Mouse (Mus musculus) embryonic fibroblast, embryonic 13.5 days (primary cell): ENCODE results near the gene Asmt. TPM values are rescaled to one million over a fixed set of nuclear protein-coding genes. Genes with fewer than 3 reads are reported as not detected.

Experiments used
- H3K27ac ChIP-seq: 2 replicates; pipeline ENCODE4 v1.5.1; 2012; ENCODE audit warnings: low read length, control low read depth, inconsistent platforms; ENCODE audit not compliant: insufficient read depth
- H3K4me1 ChIP-seq: 2 replicates; pipeline ENCODE4 v1.6.1; 2011; ENCODE audit warnings: low read length; ENCODE audit not compliant: control insufficient read depth, insufficient read depth
- H3K4me3 ChIP-seq: 2 replicates; pipeline ENCODE4 v1.5.1; 2011; ENCODE audit warnings: mild to moderate bottlenecking, control low read depth, low read length; ENCODE audit not compliant: insufficient read depth
- CTCF ChIP-seq: IDR thresholded peaks from 2 replicates; pipeline ENCODE4 v1.5.1; 2011; ENCODE audit warnings: mild to moderate bottlenecking, control low read depth, low read length, moderate library complexity, borderline replicate concordance; ENCODE audit not compliant: insufficient read depth
- POLR2A ChIP-seq: IDR thresholded peaks from 2 replicates; pipeline ENCODE4 v1.6.1; 2011; ENCODE audit warnings: low read depth, mild to moderate bottlenecking, control low read depth, low read length, moderate library complexity
- polyA plus RNA-seq: library from polyadenylated mRNA; stranded (reverse); fragments of >200 nt; gene quantifications from 2 replicates; pipeline ENCODE4 v1.2.4, GENCODE M21; 2011; ENCODE audit warnings: low read depth; ENCODE audit not compliant: missing spikeins, insufficient read length

Asmt gene
- not detected in 2 replicates for polyA plus RNA-seq

GRCm38 (mm10) chrX:170672594-170673092 lies at the start of gene Asmt:
TSS of gene Asmt (plus strand) at chrX:170672644.
- Histone ChIP-seq H3K4me3 (no peak within 1 kb of the TSS), H3K4me1 (no peaks in the 10 kb centered on the region), H3K27ac (no peak within 1 kb of the TSS)
- TF ChIP-seq POLR2A: no peak

GRCm38 (mm10) chrX:170673233-170673951 lies 948 bp downstream of the Asmt start:
- no peaks in the 10 kb centered on the region for H3K4me1 ChIP-seq
- no peak overlapping the region for H3K4me3 ChIP-seq
- no peak overlapping the region for H3K27ac ChIP-seq
- TF ChIP-seq POLR2A (no peak), CTCF (no peak)

GRCm38 (mm10) chrX:170674229-170674771 lies 1.9 kb downstream of the Asmt start:
- H3K4me1 ChIP-seq: no peaks in the 10 kb centered on the region
- TF ChIP-seq POLR2A: no peak
- TF ChIP-seq CTCF: no peak
- H3K27ac ChIP-seq: no peak overlapping the region
- H3K4me3 ChIP-seq: no peak overlapping the region

GRCm38 (mm10) chrX:170674885-170675876 lies 2.7 kb downstream of the Asmt start:
- Histone ChIP-seq H3K27ac (no peak overlapping the region), H3K4me3 (no peak overlapping the region), H3K4me1 (no peaks in the 10 kb centered on the region)
- TF ChIP-seq CTCF: no peak
- TF ChIP-seq POLR2A: no peak

GRCm38 (mm10) chrX:170675923-170676605 lies 3.6 kb downstream of the Asmt start:
- H3K27ac ChIP-seq: no peak overlapping the region
- H3K4me1 ChIP-seq: no peaks in the 10 kb centered on the region
- TF ChIP-seq CTCF: no peak
- TF ChIP-seq POLR2A: no peak
- no peak overlapping the region for H3K4me3 ChIP-seq

GRCm38 (mm10) chrX:170676606-170677239 lies 4.3 kb downstream of the Asmt start:
- H3K4me1 ChIP-seq: no peaks in the 10 kb centered on the region
- no peak overlapping the region for H3K27ac ChIP-seq
- H3K4me3 ChIP-seq: no peak overlapping the region
- TF ChIP-seq POLR2A (no peak), CTCF (no peak)

- no peak overlapping the region for H3K27ac ChIP-seq
- no peaks in the 10 kb centered on the region for H3K4me1 ChIP-seq
- no peak for TF ChIP-seq POLR2A
- TF ChIP-seq CTCF: no peak
- no peak overlapping the region for H3K4me3 ChIP-seq
Measured at GRCm38 (mm10) chrX:170677266-170677665, 4.8 kb downstream of the Asmt start.

- Histone ChIP-seq H3K27ac (no peak overlapping the region), H3K4me3 (no peak overlapping the region), H3K4me1 (no peaks in the 10 kb centered on the region)
- TF ChIP-seq CTCF: no peak
- no peak for TF ChIP-seq POLR2A
Measured at GRCm38 (mm10) chrX:170677680-170678079, 5.2 kb downstream of the Asmt start.
